Mouse (Mus musculus) layer of hippocampus, adult 2 months (tissue): Measurements from ENCODE around the gene Gm29289. TPM values are rescaled to one million over a fixed set of nuclear protein-coding genes. Genes with fewer than 3 reads are reported as not detected.
"Not testable (repeated sequence)": the region's sequence is repeated elsewhere in the genome, so short reads cannot be mapped to it uniquely, and the experiment has no call there.

Experiments used
- DNase-seq, 2 experiments: peaks; one replicate each; pipeline ENCODE4 v3.0.0; 2022; ENCODE audit warnings: low spot score in 2 of 2
- H3K27ac ChIP-seq: fragments of 200-600 bp; 2 replicates; pipeline ENCODE4 v1.8.1; 2022
- H3K4me3 ChIP-seq: fragments of 200-600 bp; 2 replicates; pipeline ENCODE4 v1.8.1; 2022; ENCODE audit warnings: mild to moderate bottlenecking
- long read RNA-seq, 2 experiments: library from polyadenylated mRNA; stranded (forward); transcript quantifications; one replicate each; pipeline ENCODE4 v2.0.0; 2021; ENCODE audit warnings: borderline mapping rate in 2 of 2
- total RNA-seq, 2 experiments: library from RNA; stranded (reverse); gene quantifications; 2 replicates each; pipeline ENCODE4 v1.2.3; 2021

Gene Gm29289
- total RNA-seq = not detected
- long read RNA-seq, experiment 1 = 0 reads
- long read RNA-seq, experiment 2 = 0 reads

DNA sequence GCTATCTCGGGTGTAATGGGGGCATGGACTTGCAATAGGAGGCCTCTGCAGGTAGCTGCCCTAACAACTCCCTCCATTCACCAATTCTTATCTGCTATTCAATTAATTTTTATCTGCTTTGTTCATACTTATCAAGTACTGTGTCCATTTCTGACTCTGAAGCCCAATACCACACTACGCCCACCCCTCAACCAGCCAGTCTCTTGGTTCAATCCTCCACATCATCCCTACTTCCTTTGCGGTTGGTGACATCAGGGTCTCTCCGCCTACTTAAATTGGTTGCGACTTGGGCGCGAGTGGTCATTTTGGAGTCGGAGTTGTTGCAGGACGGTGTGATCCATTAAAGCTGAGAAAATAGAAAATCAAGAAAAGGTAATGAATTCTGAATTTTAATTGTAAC lies at the start of gene Gm29289:
Gm29289 (plus strand) TSS at position 301 of the 400 bp plus-strand sequence.
- not testable (repeated sequence) for H3K27ac ChIP-seq, H3K4me3 ChIP-seq, DNase-seq

DNA sequence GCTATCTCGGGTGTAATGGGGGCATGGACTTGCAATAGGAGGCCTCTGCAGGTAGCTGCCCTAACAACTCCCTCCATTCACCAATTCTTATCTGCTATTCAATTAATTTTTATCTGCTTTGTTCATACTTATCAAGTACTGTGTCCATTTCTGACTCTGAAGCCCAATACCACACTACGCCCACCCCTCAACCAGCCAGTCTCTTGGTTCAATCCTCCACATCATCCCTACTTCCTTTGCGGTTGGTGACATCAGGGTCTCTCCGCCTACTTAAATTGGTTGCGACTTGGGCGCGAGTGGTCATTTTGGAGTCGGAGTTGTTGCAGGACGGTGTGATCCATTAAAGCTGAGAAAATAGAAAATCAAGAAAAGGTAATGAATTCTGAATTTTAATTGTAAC lies 31.7 kb upstream of the Gm29289 start, which contains the start of gene Gm10352:
Gm10352 (plus strand) TSS at position 301 of the 400 bp plus-strand sequence.
- not testable (repeated sequence) for H3K4me3 ChIP-seq, DNase-seq, H3K27ac ChIP-seq

Other genes starting within 250 kb of the Gm29289 start
- not detected for gene H2al2b, start 211.9 kb upstream of the Gm29289 start, total RNA-seq
- not detected for gene Gm4064, start 136.4 kb upstream of the Gm29289 start, total RNA-seq
- not detected for gene Rbmy, start 101.9 kb upstream of the Gm29289 start, total RNA-seq
- gene Gm10256, start 101.9 kb upstream of the Gm29289 start, total RNA-seq = not detected
- not detected for gene Gm10352, start 31.6 kb upstream of the Gm29289 start, total RNA-seq